In the genomic region with DNA sequence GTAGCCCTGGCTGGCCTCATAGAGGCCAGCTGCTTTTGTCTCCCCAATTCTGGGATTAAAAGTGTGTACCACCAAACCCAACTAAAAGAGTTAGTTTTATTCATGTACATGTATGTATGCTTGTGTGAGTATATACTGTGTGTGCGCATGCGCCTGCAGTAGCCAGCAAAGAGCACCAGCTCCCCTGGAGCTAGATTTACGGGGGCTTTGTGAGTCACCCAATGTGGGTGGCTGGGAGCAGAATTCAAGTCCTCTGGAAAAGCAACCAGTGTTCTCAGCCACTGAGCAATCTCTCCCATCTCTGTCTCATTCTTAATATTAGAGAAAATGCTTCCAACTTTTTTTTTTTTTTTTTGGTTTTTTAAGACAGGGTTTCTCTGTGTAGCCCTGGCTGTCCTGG, we compare ENCODE assay signal across 26 mouse cellular contexts. TPM values are rescaled to one million over a fixed set of nuclear protein-coding genes. Genes with fewer than 3 reads are reported as not detected.
DNase-seq lines count a peak whose midpoint lies in the region; ATAC-seq lines count a peak whose summit lies in the region.
"Had no signal": no experiment of that assay in that cellular context is flagged by ENCODE, and none has a peak within 500 bp of the region (broad histone marks: within the 10 kb centered on the region; RNA-seq: fewer than 3 reads in every experiment).

No protein-coding gene starts in this region.

- peak; percentile 9 to 31 for DNase-seq in frontal cortex, postnatal 36 days (ENCODE audit: low spot score in 2 of 2)
- no peak for DNase-seq in frontal cortex, postnatal 25 days (ENCODE audit: low spot score in 2 of 2)
- DNase-seq in left cerebral cortex, adult 18-20 months (ENCODE audit: low spot score in 2 of 2): peak; percentile 18 to 36
- no peak for DNase-seq in left cerebral cortex, postnatal 10 days (ENCODE audit: extremely low spot score in 1 of 2, low spot score in 2 of 2)
- peak; percentile 21 to 29 for DNase-seq in right cerebral cortex, adult 2 months (ENCODE audit: low spot score in 2 of 2)
- no peak for DNase-seq in right cerebral cortex, postnatal 10 days (ENCODE audit: low spot score in 2 of 2)
- peak; percentile 2 to 56 for DNase-seq in left cerebral cortex, postnatal 25 days (ENCODE audit: low spot score in 2 of 2)
- DNase-seq: adrenal gland, postnatal 10 days; adrenal gland, postnatal 36 days; B cell, adult 2 months; cerebellum, adult 11-12 months; cerebellum, adult 8-10 months; cerebellum, postnatal 10 days; cerebellum, postnatal 36 days; embryo, embryonic 11 days; gastrocnemius, postnatal 10 days; gastrocnemius, postnatal 36 days; heart, postnatal 10 days; heart, postnatal 36 days had no signal

- intact Hi-C loops in left cerebral cortex, postnatal 10 days (cut with DNase I): no loop called here
- intact Hi-C loops in left cerebral cortex, postnatal 25 days (cut with DNase I): no loop called here

- ATAC-seq in cerebellum, adult (ENCODE audit: insufficient number of reproducible peaks, low FRiP score, low TSS enrichment): no peak
- ATAC-seq: forebrain, embryonic 15.5 days; hindbrain, embryonic 16.5 days; Patski had no signal

RNA-seq across cellular contexts. Expression of a gene that starts 20.2 kb away (rescaled TPM):
- not detected for total RNA-seq in left cerebral cortex, adult 18-20 months (2021)
- total RNA-seq in left cerebral cortex, postnatal 10 days (2021): not detected
- total RNA-seq in left cerebral cortex, postnatal 25 days (2021): not detected
- total RNA-seq: adrenal gland, adult 18-20 months; adrenal gland, postnatal 36 days; CH12.LX; gastrocnemius, adult 18-20 months; gastrocnemius, postnatal 10 days; gastrocnemius, postnatal 36 days; heart, postnatal 10 days; heart, postnatal 36 days had no signal

RNA-seq across cellular contexts. Expression of a gene that starts 52.5 kb away (rescaled TPM):
- total RNA-seq in left cerebral cortex, adult 18-20 months (2021): 10 to 100 TPM; 25.4 to 28.9 TPM
- 10 to 100 TPM; 19.2 to 21.4 TPM for total RNA-seq in left cerebral cortex, postnatal 10 days (2021)
- total RNA-seq in left cerebral cortex, postnatal 25 days (2021): 10 to 100 TPM; 20.9 to 24.2 TPM

RNA-seq across cellular contexts. Expression of a gene that starts 55.0 kb away (rescaled TPM):
- 1 to 10 TPM; 2.4 to 3.6 TPM for total RNA-seq in left cerebral cortex, adult 18-20 months (2021)
- total RNA-seq in left cerebral cortex, postnatal 10 days (2021): 1 to 10 TPM; 1.2 to 1.5 TPM
- total RNA-seq in left cerebral cortex, postnatal 25 days (2021): 1 to 10 TPM; 1.8 to 2.8 TPM

RNA-seq across cellular contexts. Expression of a gene that starts 55.1 kb away (rescaled TPM):
- 1 to 10 TPM; 3.8 to 5.4 TPM for total RNA-seq in left cerebral cortex, adult 18-20 months (2021)
- 1 to 10 TPM; 1.1 to 1.9 TPM for total RNA-seq in left cerebral cortex, postnatal 10 days (2021)
- total RNA-seq in left cerebral cortex, postnatal 25 days (2021): 1 to 10 TPM; 2.5 to 3.2 TPM

Comparison
In these comparisons a context has a peak if more than half of its experiments do, and no peak if none do; other contexts are left out.
1. DNase-seq: peak in frontal cortex, postnatal 36 days (2 of 2), left cerebral cortex, adult 18-20 months (2 of 2), right cerebral cortex, adult 2 months (2 of 2) and left cerebral cortex, postnatal 25 days (2 of 2); none in frontal cortex, postnatal 25 days (0 of 2), left cerebral cortex, postnatal 10 days (0 of 2) and right cerebral cortex, postnatal 10 days (0 of 2).